Mouse (Mus musculus) adrenal gland, postnatal 36 days (tissue): ENCODE data around the gene Lhb. TPM values are rescaled to one million over a fixed set of nuclear protein-coding genes. Genes with fewer than 3 reads are reported as not detected.
"Not testable (repeated sequence)": the region's sequence is repeated elsewhere in the genome, so short reads cannot be mapped to it uniquely, and the experiment has no call there.

ENCODE experiments used
- DNase-seq, 2 experiments: peaks; one replicate each; pipeline ENCODE4 v3.0.0; 2021; ENCODE audit warnings: mixed read lengths in 1 of 2
- long read RNA-seq, 2 experiments: library from polyadenylated mRNA; stranded (forward); transcript quantifications; one replicate each; pipeline ENCODE4 v2.0.0; 2021; ENCODE audit warnings: borderline sequencing depth in 2 of 2
- total RNA-seq, 2 experiments: library from RNA; stranded (reverse); gene quantifications; 2 replicates each; pipeline ENCODE4 v1.2.3; 2021

Lhb gene
- not detected for total RNA-seq
- long read RNA-seq, experiment 1: 0 reads
- long read RNA-seq, experiment 2: 0 reads

- DNase-seq: no peak
Measured at GRCm38 (mm10) chr7:45420615-45420919, at the start of gene Lhb. Gene Lhb (plus strand): TSS chr7:45420820.

DNA sequence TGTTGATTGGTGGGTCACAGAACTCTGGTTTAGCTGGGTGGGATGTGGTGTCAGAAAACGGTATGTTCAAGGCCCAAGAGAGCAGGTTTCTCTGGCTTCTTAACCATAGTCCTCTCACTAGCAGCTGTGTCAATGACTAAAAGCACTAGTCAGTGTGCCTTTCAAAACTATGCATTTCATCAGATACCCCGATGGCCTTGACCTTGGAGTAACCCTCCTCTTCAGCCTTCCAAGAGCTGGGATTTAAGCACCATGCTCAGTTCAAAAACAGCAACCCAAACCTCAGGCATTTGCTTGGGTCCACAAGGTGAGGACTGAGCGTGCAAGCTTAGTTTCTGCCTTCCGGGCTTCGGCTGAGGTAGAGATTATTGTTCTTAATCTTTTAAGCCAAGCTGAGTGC is 48.2 kb upstream of the Lhb start:
- DNase-seq: peak; percentile 40 to 43

GRCm38 (mm10) chr7:45374620-45375019 is 46.0 kb upstream of the Lhb start:
- no peak for DNase-seq

GRCm38 (mm10) chr7:45376057-45376456 is 44.6 kb upstream of the Lhb start:
- DNase-seq: no peak

DNA sequence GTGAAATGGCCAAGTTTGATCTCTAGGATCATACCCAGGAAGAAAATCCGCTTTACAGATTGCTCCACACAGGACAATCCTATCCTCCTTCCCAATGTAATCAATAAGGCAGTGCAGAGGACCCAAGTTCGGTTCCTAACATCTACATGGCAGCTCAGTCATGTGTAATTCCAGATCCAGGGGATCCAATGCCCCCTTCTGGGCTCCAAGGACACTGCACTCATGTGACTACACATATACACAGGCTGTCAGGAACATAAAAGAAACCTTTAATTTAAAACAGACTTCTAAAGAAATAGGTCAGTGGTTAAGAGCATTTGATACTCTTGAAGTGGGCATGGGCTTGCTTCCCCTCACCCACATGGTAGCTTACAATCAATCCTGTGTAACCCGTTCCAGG is 34.5 kb upstream of the Lhb start:
- DNase-seq: no peak

DNA sequence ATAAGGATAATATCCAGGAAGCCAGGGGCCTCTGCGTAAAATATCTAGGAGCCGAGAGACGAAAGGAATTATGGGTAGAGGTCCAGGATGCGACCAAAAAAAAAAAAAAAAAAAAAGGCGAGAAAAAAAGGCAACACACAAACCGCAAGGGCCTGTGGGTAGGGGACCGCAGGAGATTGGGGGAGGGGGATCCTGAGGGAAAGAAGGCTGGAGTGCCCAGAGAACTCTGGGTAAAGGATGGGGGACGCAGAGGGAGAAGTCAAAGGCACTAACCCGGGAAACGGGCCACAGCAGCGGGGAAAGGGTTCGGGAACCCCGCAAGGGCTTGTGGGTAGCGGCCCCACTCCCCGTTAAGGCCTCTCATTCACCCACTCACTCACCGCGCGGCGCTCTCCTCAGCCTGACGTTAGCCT is 25.5 kb upstream of the Lhb start:
- no peak for DNase-seq

DNA sequence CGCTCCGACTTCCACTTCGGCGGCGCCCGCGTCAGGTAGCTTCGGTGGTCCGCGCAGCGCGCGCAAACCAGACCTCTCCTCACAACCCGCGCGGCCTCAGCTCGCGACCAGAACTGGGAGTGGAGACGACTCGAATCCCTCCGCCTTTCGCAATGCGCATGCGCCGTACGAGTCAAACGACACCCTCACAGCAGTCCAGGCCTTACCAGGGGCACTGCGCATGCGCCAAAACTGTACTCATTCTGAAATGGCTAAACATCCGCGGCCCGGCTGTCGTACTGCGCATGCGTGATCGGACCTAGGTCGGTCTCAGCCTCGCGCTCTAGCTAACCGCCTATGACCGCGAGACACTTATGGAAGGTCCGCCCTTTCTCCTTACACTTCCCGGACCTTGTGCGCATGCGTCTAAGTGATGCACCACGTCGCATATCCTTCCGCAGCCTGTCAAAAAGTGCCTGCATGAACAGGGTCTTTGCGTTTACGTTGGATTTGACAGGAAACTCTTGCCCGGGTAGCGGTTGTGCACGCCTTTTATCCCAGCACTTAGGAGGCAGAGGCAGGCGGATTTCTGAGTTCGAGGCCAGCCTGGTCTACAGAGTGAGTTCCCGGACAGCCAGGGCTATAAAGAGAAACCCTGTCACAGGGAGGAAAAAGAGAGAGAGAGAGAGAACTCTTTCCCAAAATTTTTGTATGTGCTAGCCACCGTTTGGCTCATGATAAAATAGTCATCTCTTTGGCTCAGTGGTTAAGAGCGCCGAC is 24.9 kb upstream of the Lhb start, which contains the start of gene Snrnp70:
Gene Snrnp70 (minus strand): TSS at position 165 of the 759 bp plus-strand sequence.
- peak; percentile 100 for DNase-seq

DNA sequence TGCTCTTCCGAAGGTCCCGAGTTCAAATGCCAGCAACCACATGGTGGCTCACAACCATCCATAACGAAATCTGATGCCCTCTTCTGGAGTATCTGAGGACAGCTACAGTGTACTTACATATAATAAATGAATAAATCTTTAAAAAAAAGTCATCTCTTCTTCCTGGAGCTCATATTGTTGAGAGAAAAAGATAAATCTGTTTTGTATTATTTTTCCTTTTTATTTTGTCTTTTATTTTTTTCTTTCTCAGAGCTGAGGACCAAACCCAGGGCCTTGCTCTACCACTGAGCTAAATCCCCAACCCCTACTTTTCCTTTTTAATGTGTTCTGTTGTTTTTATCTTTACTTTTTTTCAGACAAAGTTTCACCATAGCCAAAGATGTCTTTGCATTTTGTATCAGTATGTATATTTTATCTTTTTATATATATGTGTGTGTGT is 24.3 kb upstream of the Lhb start:
- not testable (repeated sequence) for DNase-seq

DNA sequence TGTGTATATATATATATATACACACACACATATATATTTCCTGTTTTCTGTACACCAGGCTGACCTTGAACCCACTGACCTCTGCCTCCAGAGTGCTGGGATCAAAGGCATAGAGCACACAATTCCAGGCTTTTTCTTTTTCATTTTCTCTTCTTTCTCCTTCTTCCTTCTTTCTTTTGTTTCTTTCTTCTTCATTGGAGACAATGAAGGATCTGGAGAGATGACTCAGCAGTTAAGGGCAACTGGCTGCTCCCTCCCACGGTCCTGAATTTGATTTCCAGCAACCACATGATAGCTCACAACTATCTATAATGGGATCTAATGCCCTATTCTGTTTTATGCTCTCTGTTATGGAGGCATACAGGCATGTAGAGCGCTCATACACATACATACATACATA is 23.8 kb upstream of the Lhb start:
- DNase-seq: no peak

GRCm38 (mm10) chr7:45401521-45402085 is 19.0 kb upstream of the Lhb start:
- DNase-seq: no peak

DNA sequence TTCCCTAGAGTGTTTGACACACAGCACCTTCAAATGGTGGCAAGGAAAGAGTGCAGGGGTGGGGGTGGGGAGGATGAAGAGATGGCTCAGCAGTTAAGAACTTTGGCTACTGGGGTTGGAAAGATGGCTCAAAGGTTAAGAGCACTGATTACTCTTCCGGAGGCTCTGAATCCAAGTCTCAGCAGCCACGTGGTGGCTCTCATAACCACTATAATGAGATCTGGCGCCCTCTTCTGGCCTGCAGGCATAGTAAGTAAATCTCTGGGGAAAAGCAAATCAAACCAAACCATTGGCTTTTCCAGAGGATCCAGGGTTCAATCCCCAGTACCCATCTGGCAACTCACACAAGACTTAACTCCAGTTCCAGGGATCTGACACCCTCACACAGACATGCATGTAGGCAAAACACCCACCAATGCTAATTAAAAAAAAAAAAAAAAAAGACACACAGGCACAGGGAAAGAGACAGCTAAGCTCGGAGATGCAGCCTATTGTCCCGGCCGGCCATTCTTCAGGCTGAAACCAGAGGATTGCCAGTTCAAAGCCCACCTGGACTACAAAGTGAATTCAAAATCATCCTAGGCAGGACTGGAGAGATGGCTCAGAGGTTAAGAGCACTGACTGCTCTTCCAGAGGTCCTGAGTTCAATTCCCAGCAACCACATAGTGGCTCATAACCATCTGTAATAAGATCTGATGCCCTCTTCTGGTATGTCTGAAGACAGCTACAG is 16.9 kb upstream of the Lhb start:
- peak; percentile 75 to 82 for DNase-seq

- DNase-seq: peak; percentile 79 to 86
Measured at GRCm38 (mm10) chr7:45405091-45406075, 15.2 kb upstream of the Lhb start, which contains the start of gene Kcna7. Gene Kcna7 (plus strand): TSS chr7:45405653.

DNA sequence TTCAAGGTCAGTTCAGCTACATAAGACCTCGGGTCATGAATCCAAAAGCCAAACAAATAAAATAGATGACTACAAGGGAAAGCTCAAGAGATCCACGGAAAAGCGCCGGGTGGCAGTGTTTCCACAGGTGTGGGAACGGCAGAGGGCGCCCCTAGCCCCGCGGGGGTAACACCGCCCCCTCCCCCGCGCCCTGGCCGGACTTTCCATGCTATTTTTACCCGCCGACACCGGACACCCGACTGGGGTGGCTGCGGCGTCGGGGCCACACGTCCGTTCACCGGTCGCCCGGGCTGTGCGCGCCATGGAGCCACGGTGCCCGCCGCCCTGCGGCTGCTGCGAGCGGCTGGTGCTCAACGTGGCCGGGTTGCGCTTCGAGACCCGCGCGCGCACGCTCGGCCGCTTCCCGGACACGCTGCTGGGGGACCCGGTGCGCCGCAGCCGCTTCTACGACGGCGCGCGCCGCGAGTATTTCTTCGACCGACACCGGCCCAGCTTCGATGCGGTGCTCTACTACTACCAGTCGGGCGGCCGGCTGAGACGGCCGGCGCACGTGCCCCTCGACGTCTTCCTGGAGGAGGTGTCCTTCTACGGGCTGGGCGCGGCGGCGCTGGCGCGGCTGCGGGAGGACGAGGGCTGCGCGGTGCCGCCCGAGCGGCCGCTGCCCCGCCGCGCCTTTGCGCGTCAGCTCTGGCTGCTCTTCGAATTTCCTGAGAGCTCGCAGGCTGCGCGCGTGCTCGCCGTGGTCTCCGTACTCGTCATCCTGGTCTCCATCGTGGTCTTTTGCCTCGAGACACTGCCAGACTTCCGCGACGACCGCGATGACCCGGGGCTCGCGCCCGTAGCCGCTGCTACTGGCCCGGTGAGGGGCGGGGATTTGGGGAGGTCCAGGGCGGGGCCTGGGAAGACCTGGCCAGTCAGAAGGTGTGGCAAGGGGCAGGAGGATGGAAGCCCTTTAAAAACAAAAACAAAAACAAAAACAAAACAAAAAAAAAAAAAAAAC is 14.2 kb upstream of the Lhb start:
- DNase-seq: peak; percentile 47 to 49

- no peak for DNase-seq
Measured at GRCm38 (mm10) chr7:45407836-45408235, 12.8 kb upstream of the Lhb start.

DNA sequence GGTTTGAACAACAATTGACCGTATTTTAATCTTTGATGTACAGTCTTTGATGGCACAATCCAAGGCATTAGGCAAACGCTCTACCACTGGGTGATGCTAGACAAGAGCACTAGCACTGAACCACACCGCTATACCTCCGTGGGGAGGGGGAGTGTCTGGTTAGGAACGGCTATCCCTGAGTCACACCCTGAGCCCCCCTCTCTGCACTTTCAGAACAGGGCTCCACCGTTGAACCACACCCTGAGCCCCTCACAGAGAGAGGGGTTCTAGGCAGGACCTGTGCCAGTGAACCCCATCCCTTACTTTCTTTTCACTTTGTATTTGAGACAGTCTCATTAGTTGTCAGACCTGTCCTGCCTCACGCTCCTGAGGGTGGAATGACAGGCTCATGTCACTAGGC is 12.3 kb upstream of the Lhb start:
- no peak for DNase-seq

DNA sequence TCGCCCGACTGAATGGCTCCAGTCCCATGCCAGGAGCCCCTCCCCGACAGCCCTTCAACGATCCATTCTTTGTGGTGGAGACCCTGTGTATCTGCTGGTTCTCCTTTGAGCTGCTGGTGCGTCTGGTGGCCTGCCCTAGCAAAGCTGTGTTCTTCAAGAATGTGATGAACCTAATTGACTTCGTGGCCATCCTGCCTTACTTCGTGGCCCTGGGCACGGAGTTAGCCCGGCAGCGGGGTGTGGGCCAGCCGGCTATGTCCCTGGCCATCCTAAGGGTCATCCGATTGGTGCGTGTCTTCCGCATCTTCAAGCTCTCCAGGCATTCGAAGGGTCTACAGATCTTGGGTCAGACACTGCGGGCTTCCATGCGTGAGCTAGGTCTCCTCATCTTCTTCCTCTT is 11.7 kb upstream of the Lhb start:
- DNase-seq: no peak

GRCm38 (mm10) chr7:45409497-45410163 is 11.0 kb upstream of the Lhb start:
- no peak for DNase-seq

DNA sequence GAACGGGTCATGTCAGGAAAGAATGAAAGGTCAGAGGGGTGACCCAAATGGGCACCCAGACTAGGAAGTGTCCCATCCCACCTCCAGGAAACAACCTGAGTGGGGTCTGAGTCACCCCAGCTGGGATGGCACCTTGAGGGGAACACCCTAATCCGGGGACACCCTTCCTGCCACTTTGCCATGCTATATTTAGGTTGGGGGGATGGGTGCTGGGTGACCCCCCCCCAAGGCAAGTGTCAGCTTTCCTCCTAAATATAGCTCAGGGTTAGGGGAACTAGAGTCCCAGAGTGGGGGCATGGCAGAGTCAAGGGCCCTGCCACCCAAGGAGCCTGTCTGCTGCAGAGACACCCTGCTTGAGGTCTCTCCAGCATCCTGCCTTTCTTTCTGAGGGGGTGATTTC is 8.2 kb upstream of the Lhb start:
- DNase-seq: no peak

DNA sequence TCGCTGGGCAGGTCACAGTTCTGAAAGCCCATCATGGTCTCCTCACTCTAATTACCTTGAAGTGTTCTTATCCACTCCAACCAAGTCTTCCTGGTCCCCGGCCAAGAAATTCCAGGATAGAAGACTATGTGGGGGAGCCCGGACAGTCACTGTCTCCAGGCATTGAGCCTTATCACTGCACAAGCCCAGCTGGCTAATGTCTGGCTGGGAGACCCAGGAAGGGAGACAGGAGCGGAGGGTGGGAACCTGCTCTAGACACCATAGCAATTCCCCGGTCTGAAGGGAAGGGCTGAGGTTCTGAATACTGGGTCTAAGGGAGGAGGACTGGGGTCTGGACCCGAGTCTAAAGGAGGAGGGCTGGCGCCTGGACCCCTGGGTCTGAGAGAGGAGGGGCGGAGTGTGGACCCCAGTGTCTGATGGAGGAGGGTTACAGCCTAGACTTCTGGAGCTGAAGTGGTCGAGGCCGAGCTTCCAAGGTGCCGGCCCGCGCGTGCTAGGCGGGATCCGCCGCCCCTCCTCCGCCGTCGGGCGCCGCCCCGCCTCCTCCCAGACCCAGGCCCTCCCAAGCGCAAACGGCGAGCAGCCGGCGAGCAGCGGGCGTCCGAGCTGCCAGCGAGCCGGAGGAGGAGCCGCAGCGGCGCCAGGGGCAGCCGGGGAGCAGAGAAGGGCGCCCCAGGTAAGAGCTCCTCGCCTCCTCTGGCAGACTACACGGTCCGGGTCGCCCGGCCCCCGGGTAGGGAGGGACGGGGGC is 7.3 kb upstream of the Lhb start, which contains the start of gene Ntf5:
Gene Ntf5 (plus strand): TSS at position 583 of the 751 bp plus-strand sequence.
- DNase-seq: peak; percentile 21 to 26
